Mouse (Mus musculus) T-cell, adult 2 months (primary cell): Measurements from ENCODE around the gene Foxj3.
"Not testable (repeated sequence)": the region's sequence is repeated elsewhere in the genome, so short reads cannot be mapped to it uniquely, and the experiment has no call there.

Source experiments
- DNase-seq: peaks from one replicate; pipeline ENCODE4 v3.0.0; 2022; ENCODE audit warnings: low spot score

The Foxj3 gene

GRCm38 (mm10) chr4:119536615-119537014 lies at the start of gene Foxj3:
Gene Foxj3, plus strand, starts transcription at chr4:119537004.
- not testable (repeated sequence) for DNase-seq

DNA sequence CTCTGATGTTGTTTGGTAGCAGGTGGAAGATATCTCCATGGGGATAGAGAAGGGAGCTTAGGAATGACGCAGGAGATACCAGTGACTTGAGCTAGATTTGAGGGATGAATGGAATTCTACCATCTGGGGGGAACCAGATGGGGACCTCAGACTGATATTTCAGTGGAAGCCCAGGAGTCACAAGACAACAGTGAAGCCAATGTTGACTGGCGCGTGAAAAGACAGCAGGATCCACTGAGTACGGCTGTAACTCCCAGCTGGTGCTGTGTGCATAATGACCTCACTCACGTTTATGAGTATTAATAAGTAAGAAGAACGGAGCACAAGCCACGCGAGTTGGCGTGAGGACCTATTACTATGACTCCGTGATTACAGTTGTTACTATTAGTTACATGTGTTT lies 47.1 kb upstream of the Foxj3 start:
- DNase-seq: no peak

DNA sequence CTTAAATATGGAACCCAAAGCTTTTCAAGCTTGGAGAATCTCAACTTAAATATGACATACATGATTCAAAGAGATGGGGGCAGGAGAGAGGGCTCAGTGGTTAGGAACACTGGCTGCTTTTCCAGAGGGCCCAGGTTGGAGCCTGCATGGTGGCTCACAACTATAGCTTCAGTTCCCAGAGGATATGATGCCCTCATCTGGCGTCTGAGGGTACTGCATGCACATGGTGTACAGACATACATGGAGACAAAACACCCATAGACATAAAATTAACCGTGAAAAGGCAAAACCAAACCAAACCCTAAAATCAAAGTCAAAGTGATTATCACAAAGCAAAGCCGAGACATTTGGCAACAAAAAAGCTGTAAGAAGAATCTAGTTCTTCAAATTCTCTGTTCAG lies 46.0 kb upstream of the Foxj3 start:
- DNase-seq: peak; percentile 6

GRCm38 (mm10) chr4:119492291-119492932 lies 44.4 kb upstream of the Foxj3 start, which contains the start of gene Rimkla:
Gene Rimkla, minus strand, starts transcription at chr4:119492628.
- peak; percentile 32 for DNase-seq

GRCm38 (mm10) chr4:119492933-119493327 lies 43.9 kb upstream of the Foxj3 start:
- no peak for DNase-seq

DNA sequence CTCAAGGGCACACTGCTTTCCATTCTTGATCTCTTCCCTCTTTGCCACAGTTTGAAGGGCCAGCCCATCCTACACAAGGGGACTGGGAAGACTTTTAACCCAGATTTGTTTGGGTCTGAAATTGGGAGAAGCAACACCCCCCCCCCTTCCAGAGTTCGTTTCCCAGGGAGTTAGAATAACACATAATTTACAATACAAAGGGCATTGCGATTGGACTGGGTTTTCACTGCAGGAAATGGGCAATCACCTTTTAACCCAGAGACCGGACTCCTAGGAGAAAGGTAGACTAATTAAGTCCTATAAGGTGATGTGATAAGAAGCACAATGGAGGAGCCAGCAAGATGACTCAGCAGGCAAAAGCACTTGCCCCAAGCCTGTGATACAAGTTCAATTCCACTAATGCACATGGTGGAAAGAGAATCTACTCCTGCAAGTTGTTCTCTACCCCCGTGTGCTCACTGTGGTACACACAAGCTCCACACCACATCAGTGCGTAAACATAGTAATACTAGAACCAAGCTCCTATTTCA lies 38.4 kb upstream of the Foxj3 start:
- no peak for DNase-seq

GRCm38 (mm10) chr4:119511591-119511990 lies 25.2 kb upstream of the Foxj3 start:
- DNase-seq: no peak

DNA sequence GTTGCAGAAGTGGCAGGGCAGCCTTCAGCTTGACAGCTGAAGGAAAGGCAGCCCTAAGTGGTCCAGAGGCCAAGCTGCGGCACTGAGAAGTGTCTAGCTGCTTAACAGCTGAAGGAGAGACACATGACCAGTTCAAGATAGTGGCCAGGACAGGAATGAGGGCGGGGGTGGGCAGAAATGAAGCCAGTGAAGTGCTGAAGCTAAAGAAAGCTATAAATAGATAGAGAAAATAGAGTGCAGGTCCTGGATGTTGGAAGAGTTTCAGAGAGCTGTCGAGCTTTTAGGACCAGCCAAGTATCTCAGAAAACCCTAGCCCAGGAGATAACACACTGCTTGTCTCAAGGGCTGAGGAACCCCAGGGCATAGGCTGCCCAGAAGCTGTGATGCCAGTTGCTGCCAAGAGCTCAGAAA lies 24.1 kb upstream of the Foxj3 start:
- DNase-seq: no peak

GRCm38 (mm10) chr4:119523575-119523974 lies 13.2 kb upstream of the Foxj3 start:
- DNase-seq: no peak

DNA sequence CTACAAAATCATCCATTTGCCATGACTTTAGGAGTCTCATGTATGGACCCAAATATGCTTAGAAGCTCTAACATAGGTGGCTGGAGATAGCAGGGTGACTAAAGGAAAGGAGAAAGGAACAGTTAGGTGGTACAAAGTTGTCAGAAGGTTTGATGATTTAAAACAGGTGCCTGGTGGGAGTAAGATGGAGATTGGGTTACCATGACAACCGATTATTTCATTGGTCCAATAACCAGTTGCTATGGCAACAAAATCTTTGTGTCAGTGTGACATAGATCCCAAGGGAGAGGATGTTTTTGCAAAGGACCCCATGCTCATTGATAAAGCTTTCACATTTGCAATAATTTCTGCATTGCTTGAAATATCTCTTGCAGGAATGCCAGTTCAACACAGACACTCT lies 12.8 kb upstream of the Foxj3 start:
- DNase-seq: no peak

DNA sequence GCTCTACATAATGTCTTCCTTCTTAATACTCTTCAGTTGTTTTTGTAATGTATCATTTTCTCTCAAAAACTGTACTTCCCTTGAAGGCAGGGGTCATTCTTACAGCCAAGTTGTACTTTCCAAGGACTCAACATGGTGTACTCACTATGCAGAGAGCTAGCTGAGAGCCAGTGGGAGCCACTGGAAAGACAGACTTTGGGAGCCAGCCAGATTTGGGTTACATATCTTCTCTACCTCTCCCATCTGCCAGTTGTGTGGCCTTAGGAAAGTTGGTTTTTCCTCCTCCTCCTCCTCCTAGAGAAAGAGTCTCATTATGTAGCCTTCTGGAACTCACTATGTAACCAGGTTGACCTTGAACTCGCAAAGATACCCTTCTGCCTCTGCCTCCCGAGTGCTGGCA lies 12.3 kb upstream of the Foxj3 start:
- no peak for DNase-seq

GRCm38 (mm10) chr4:119526329-119526845 lies 10.4 kb upstream of the Foxj3 start:
- no peak for DNase-seq

DNA sequence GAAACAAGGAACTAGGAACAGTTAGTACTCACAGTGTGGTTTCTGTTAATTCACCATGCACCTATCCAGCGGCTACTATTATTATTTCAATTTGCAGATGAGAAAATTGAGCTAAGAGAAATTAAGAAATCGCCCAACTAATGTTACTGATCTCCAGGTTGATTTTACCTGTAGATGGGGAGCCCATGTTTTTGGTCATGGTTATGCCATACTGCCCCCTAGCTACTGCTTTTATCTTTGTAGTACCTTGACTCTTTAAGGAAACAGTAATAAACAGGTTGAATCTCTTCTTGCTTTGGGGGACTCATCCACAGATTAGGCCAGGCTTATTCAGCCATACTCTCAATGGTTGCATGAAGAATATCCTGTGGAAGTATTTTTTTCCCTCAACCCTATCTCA lies 5.0 kb upstream of the Foxj3 start:
- DNase-seq: no peak

- no peak for DNase-seq
Observed at GRCm38 (mm10) chr4:119535103-119535502, 1.7 kb upstream of the Foxj3 start.

DNA sequence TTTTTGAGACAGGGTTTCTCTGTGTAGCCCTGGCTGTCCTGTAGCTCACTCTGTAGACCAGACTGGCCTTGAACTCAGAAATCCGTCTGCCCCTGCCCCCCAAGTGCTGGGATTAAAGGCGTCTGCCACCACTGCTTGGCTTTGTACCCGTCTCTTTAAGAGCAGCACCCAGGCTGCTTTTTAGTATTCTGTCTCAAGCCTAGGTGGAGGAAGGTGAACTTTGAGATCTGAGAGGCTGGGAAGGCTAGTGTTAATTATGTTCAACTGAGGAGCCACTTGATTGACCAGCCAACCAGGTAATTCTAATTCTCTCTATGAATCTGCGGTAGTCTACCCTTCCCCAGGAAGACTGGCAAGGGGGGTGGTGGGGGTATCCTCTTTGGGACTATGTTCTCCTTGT lies 632 bp downstream of the Foxj3 start:
- no peak for DNase-seq

DNA sequence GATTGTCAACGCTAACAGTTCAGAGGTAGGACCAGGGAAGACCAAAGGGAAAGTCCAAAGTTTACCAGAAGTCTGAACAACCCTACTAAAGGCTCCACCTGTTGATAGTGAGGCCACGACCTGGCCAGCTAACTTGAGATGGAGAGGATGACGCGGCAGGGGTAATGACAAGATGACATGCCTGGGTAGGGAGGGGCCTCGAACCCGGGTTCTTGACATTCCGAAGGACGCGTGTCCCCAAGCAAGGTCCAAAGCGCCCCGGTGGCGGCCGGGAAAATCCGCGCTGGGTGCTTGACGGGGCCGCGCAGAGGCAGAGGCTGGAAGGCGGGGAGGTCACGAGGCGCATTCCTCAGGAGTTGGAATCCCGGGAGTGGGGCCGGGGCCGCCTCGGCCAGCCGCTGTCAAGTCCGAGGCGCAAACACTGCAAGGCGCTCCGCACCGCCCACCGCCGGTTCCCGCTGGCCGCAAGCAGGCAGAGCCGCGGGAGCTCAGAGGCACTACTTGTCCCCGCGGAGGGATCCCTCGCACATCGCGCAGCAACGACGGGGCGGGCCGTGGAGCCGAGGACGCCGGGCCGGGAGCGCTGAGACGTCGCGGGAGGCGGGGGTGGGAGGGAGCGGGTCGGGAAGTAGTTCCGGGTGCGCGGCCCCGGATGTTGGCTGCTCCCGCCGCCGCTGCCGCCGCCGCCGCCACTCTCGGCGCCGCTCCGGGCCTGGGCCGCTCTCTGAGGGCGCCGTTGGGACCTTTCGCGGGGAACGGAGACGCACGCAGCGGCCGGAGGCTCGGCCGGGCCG lies 2.4 kb downstream of the Foxj3 start, which contains the start of gene Frg2f1:
Gene Frg2f1 (minus strand): TSS at position 499 of the 794 bp plus-strand sequence.
- peak; percentile 89 for DNase-seq

DNA sequence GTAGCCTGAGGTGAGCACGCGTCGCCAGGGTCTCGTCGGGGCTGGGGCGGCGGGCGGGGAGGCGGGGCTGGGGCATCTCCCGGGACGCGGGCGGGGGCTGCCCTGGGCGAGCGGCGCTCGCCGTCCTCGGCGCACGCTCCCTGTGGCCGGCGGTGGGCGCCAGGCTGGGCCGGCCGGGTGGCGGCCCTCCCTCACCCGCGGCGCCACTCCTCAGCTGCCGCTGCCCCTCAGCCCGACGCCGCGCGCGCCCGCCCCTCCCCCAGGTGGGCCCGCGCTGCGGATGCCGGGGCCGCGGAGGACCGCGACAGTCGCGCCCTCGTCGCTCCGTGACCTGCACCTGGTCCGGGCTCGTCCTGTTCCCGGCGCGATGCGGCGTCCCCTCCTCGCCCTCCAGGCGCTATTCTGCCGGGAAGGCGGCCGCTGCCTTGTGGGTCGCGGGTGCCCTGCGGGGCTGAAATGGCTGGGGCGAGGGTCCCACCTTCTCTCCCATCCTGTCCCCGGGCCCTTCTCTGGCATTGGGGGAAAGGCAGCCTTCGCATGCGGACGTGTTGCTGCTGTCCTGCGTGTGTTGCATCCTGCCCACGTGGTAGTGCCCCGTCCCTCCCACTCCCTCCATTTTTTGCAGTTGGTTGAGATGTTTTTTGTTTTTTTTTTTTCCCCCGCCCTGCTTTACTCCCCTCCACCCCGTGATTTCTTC lies 3.2 kb downstream of the Foxj3 start:
- DNase-seq: peak; percentile 70

DNA sequence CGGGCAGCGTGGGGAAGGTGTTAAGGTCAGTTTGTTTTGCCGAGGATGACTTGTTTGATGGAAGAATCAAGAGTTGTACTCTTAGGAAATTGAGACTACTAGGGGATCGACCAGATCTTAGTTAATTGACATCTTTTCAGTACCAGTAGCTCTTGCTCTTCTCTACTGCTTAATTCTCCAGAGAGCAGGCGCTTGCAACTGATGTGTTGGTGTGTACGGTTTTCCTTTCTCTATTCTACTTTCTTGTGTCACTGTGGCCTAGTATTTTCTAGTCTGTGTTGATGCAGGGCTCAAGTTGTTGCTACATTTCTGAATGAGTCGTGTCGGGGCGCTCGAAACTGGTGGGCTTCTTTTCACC lies 3.7 kb downstream of the Foxj3 start:
- DNase-seq: no peak

DNA sequence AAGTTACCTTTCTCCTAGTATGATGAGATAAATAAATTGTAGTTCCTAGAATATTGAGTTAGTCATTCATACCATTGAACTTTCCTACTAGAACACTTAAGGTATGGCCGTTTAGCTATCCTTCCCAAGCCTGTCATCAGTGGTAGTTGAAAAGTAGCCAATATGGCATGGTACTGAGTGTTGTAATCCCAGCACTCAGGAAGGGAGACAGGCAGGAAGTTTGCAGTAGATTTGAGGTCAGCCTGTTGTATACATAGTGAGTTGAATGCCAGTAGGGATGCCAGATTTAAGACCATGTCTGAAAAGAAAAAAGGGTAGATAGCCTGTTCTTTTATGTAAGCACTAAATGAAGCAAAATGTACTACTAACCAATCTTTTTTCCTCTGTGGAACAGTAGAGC lies 14.1 kb downstream of the Foxj3 start:
- no peak for DNase-seq

- no peak for DNase-seq
Observed at GRCm38 (mm10) chr4:119555466-119555865, 18.7 kb downstream of the Foxj3 start.

GRCm38 (mm10) chr4:119563136-119563535 lies 26.3 kb downstream of the Foxj3 start:
- DNase-seq: no peak

GRCm38 (mm10) chr4:119566322-119566835 lies 29.6 kb downstream of the Foxj3 start:
- no peak for DNase-seq
